Mouse (Mus musculus) cerebellum, adult 2 months (tissue): ENCODE measurements around the gene Slc50a1.

Experiments
- CTCF ChIP-seq: fragments of 200-500 bp; IDR thresholded peaks from 2 replicates; pipeline ENCODE4 v1.5.1; 2011; ENCODE audit warnings: low read depth, mild to moderate bottlenecking, control low read depth, low read length, moderate library complexity, borderline replicate concordance; ENCODE audit not compliant: insufficient read depth
- POLR2A ChIP-seq: fragments of 200-500 bp; IDR thresholded peaks from 2 replicates; pipeline ENCODE4 v1.6.1; 2011; ENCODE audit warnings: low read length, control low read depth, borderline replicate concordance; ENCODE audit not compliant: insufficient read depth

DNA sequence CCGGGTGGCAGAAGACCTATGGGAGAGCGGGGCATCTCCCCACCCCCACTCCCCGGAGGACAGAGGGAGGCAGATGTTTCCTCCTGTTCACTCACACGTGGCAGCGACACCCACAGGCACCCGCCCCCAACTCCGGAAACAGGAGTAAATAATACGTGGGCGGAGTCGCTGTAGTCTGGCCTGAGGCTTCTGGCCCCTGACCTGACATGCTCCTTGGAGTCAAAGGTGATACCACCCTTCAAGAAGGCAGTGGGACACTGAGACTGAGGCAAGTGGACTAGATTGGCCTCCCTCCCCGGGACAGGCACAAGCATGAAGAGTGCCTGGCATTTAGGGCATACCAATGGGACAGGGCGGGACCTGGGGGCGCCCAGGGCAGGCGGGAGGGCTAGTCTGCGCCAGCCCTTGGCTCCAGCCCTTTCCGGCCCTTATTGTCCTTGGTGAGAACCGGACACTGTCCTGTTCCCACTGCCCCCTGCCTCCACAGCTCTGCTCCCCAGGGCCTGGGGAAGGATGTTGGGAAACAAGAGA, 18.9 kb downstream of the Slc50a1 start:
- no peak for TF ChIP-seq CTCF
- no peak for TF ChIP-seq POLR2A
